Mouse (Mus musculus) liver, embryonic 14.5 days (tissue): ENCODE data around the gene Gse1.

ENCODE experiments used
- CTCF ChIP-seq: IDR thresholded peaks from 2 replicates; pipeline ENCODE4 v1.5.1; 2016; ENCODE audit warnings: antibody characterized with exemption, low read depth, control low read depth
- EP300 ChIP-seq: IDR thresholded peaks from 2 replicates; pipeline ENCODE4 v1.6.1; 2016; ENCODE audit warnings: antibody characterized with exemption, low read depth

DNA sequence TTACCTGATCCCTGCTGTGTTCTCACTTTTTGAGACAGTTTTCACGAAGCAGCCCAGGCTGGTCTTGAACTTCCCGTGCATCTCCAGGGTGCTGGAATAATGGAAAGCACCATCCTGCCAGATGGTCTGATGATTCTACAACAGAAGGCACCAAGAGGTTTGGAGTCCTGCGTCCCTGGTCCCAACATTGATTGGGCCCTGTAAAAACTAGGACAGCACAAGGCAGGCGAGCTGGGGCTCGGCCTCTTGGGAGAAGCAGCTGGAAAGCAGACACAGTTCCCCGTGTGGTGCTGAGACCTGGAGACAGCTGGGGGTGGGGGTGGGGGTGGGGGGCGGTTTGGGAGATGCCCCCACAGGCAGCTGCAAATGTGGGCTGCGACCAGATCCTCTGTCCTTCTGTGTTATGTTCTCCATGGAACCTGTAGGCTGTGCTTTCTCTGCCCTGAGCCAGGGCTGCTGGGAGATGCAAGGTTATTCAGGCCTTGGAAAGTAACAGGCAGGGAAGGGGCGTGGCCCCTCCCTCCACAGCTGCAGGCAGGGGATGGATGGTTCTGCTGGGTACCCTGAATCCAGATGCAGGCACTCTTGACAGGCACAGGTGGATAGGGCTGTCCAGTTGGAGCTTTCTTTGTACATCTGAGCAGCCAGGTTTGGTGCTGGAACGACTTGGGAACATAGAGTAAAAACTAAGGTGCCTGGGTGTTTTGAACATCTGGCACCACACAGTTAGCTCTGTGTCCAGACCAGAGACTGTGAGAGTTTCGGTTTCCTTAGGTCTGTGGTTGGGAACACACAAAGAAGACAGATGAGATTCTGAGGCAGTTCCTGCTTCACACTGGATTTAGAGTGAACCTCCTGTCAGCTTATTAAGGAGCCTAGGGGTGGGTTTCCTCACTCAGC, 3.5 kb upstream of the Gse1 start:
- no peak for TF ChIP-seq CTCF
- no peak for TF ChIP-seq EP300
